Mouse (Mus musculus) myocyte (in vitro differentiated cells): ENCODE measurements around the gene Sulf2.

Source experiments
- CEBPB ChIP-seq: IDR thresholded peaks from 2 replicates; pipeline ENCODE4 v1.6.1; 2011; ENCODE audit warnings: mild to moderate bottlenecking, moderate library complexity; ENCODE audit not compliant: poor library complexity, insufficient read depth, severe bottlenecking
- E2F4 ChIP-seq: IDR thresholded peaks from one replicate; pipeline ENCODE4 v1.6.1; 2011; ENCODE audit warnings: mild to moderate bottlenecking, control low read depth, moderate library complexity; ENCODE audit not compliant: insufficient read depth
- MAX ChIP-seq: IDR thresholded peaks from one replicate; pipeline ENCODE4 v1.6.1; 2011; ENCODE audit warnings: low read depth, mild to moderate bottlenecking, control low read depth
- MYOD1 ChIP-seq, 3 experiments: IDR thresholded peaks; one replicate each; pipeline ENCODE4 v1.6.1; 2011; ENCODE audit warnings: control low read depth in 2 of 3, low read depth in 2 of 3, mild to moderate bottlenecking in 2 of 3, moderate library complexity in 1 of 3; ENCODE audit not compliant: insufficient read length in 2 of 3, control insufficient read depth in 1 of 3
- MYOG ChIP-seq, 3 experiments: IDR thresholded peaks; one replicate each; pipeline ENCODE4 v1.6.1; 2011; ENCODE audit warnings: control low read depth in 2 of 3, low read depth in 2 of 3, mild to moderate bottlenecking in 2 of 3; ENCODE audit not compliant: insufficient read length in 2 of 3, control insufficient read depth in 1 of 3, insufficient read depth in 1 of 3
- POLR2A ChIP-seq: IDR thresholded peaks from one replicate; pipeline ENCODE4 v1.6.1; 2011; ENCODE audit warnings: low read depth, mild to moderate bottlenecking, control low read depth, moderate library complexity; ENCODE audit not compliant: insufficient read length
- POLR2AphosphoS2 ChIP-seq: IDR thresholded peaks from one replicate; pipeline ENCODE4 v1.6.1; 2011; ENCODE audit warnings: low read depth, control low read depth; ENCODE audit not compliant: insufficient read length
- REST ChIP-seq: IDR thresholded peaks from one replicate; pipeline ENCODE4 v1.6.1; 2011; ENCODE audit warnings: mild to moderate bottlenecking, control low read depth, moderate library complexity; ENCODE audit not compliant: insufficient read depth, insufficient read length
- SRF ChIP-seq: IDR thresholded peaks from one replicate; pipeline ENCODE4 v1.6.1; 2011; ENCODE audit warnings: low read depth; ENCODE audit not compliant: control insufficient read depth, insufficient read length
- TCF12 ChIP-seq: IDR thresholded peaks from one replicate; pipeline ENCODE4 v1.6.1; 2011; ENCODE audit warnings: mild to moderate bottlenecking, control low read depth; ENCODE audit not compliant: poor library complexity, insufficient read depth, severe bottlenecking
- TCF3 ChIP-seq: IDR thresholded peaks from one replicate; pipeline ENCODE4 v1.6.1; 2011; ENCODE audit warnings: low read depth, control low read depth; ENCODE audit not compliant: insufficient read length
- USF1 ChIP-seq: IDR thresholded peaks from one replicate; pipeline ENCODE4 v1.6.1; 2011; ENCODE audit warnings: low read depth, mild to moderate bottlenecking, control low read depth, moderate library complexity

DNA sequence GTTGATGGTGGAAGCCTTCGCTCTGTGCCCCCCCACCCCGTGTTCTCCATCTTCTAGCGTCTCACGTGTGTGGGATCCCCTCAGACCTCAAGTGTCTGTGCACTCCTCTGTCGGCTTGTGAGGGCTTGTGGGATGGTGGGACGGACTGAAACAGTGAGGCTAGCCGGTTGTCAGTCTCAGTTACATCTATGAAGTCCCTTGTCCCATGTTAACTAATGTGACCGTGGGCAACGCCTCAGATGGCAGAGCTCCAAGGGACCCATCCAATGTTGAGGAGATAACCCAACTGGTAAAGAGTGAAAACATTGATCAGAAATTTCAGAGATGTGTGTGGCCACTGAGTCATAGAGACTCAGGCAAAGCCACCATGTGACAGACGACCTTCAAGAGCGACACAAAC, 33.7 kb upstream of the Sulf2 start:
- TF ChIP-seq POLR2A (no peak), USF1 (no peak), POLR2AphosphoS2 (no peak), MAX (no peak), MYOD1 (IDR thresholded peaks at IDR 0.05; ENCODE audit: control insufficient read depth in 1 of 3, insufficient read length in 2 of 3, low read depth in 2 of 3) (no peak), REST (no peak), E2F4 (no peak), TCF3 (no peak), CEBPB (no peak), SRF (no peak), TCF12 (no peak), MYOG (IDR thresholded peaks at IDR 0.05; ENCODE audit: control insufficient read depth in 1 of 3, insufficient read depth in 1 of 3, insufficient read length in 2 of 3, low read depth in 2 of 3) (no peak)
